Mouse (Mus musculus) megakaryocyte progenitor cell, adult 5-6 weeks (primary cell): Measurements from ENCODE around the gene Cd248. TPM values are rescaled to one million over a fixed set of nuclear protein-coding genes. Genes with fewer than 3 reads are reported as not detected.
A peak's percentile ranks its signal among the peaks of the same experiment; 100 is the strongest.

ENCODE experiments used
- ATAC-seq: replicated peaks from 2 replicates; pipeline ENCODE4 v1.8.0; 2016; ENCODE audit warnings: mild to moderate bottlenecking, moderate TSS enrichment, inconsistent platforms; ENCODE audit not compliant: poor library complexity
- total RNA-seq, 2 experiments: library from RNA; stranded (forward) in 1 of 2; stranded (reverse) in 1 of 2; fragments of 157-497, 149-512 nt in 1 of 2; fragments of 200-1000 nt in 1 of 2; gene quantifications; 2 replicates each; pipeline versions ENCODE4 v1.2.3 to v1.2.4; 2015 to 2017

Gene Cd248
- total RNA-seq, 2 experiments from 2014 or later, result 0.25 to 0.30 TPM

DNA sequence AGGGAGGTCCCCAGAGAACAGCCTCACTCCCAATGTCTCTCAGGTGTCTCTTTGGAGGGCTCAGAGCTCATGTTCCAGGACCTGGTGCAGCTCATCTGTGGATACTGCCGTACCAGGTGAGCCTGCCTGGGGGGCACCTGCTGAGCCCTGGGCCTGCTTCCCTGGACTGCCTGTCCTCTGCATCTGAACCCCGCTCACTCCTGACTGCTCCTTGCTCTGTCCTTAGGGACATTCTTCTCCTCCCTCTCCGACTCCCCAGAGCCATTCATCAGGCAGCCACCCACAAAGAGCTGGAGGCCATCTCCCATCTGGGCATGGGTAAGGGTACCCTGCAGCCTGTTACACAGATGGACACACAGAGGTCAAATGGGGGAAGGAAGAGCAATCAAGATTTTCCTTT lies 16.4 kb upstream of the Cd248 start:
- no peak for ATAC-seq

GRCm38 (mm10) chr19:5052166-5052822 lies 15.6 kb upstream of the Cd248 start:
- ATAC-seq, result no peak

DNA sequence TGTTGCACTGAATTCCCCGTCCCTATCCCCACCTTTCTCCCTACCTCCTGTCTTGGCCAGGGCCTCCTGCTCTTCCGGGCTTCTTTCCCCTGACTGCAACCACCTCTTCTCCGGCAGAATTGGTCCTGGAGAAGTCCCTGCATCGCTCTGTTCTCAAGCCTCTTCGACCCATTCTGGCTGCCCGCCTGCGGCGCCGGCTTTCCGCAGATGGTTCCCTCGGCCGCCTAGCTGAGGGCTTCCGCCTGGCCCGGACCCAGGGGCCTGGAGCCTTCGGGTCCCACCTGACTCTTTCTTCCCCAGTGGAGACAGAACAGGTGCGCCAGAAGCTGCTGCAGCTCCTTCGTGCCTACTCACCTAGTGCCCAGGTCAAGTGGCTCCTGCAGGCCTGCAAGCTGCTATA lies 15.0 kb upstream of the Cd248 start:
- ATAC-seq, result no peak

DNA sequence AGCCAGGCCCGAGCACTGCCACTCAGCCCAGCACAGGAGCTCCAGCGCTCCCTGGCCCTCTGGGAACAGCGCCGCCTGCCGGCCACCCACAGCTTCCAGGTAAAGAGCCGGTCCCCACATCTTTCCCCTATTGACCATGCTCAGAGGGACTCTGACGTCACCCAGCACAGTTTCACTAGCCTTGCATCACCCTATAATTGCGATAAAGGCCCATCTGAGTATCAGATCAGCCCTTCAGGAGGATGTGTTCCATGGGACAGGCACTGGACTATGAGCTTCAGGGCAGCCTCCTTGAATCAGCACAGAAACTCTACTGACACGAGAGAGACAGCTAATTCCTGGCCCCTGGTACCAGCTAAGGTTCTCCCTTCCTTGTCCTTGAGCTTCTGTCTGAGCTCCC lies 14.0 kb upstream of the Cd248 start:
- ATAC-seq, result peak; percentile 73

GRCm38 (mm10) chr19:5056251-5056650 lies 11.6 kb upstream of the Cd248 start:
- ATAC-seq, result peak; percentile 57

- ATAC-seq, result no peak
Observed at GRCm38 (mm10) chr19:5057876-5058775, 9.8 kb upstream of the Cd248 start.

DNA sequence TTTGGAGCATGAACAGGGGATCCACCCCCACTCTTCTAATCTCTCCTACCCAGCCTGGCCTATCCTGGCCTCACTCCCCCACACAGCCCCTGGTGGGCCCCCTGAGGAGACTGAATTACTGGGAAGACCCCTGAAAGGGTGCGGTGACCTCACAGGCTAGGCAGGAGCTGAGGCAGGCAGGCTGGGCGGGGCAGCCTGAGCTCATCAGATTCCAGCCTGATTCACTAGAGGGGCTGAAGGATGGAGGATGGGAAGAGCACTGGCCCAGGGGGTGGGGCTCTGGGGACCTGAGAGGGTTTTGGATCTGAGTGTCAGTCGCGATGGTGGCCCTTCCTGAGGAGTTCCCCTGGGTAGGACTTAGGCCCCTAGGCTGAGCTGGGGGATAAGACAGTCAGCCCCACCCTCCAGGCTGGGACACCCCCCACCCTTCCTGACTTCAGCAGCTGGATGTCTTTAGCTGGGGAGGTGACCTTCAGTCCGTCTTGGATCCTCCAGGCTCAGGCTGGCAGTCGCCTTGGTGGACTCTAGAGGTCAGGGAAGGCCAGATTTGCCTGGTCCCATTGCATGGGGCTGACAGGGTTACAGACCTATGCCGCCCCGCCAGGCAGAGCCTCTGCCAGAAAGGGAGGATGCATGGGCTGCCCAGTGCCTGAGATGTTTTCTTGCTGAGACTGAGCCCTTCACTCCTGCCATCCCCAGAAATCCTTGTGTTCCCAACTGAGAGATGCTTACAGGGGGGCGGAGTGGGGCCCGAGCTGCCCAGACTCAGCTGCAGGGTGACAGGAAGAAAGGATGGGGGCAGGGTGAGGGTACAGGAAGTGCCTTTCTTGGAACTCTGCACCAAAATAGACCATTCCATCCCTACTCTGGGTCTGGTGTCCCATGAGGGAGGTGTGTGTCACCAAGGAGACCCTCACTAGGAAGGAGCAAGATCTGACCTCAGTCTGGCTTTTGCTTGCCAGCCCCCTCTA lies 8.8 kb upstream of the Cd248 start:
- ATAC-seq, result no peak

GRCm38 (mm10) chr19:5060365-5061330 lies 7.2 kb upstream of the Cd248 start:
- no peak for ATAC-seq

- no peak for ATAC-seq
Observed at GRCm38 (mm10) chr19:5062041-5062440, 5.8 kb upstream of the Cd248 start.

GRCm38 (mm10) chr19:5062446-5062845 lies 5.4 kb upstream of the Cd248 start:
- no peak for ATAC-seq

GRCm38 (mm10) chr19:5065104-5065503 lies 2.8 kb upstream of the Cd248 start:
- ATAC-seq, result no peak

DNA sequence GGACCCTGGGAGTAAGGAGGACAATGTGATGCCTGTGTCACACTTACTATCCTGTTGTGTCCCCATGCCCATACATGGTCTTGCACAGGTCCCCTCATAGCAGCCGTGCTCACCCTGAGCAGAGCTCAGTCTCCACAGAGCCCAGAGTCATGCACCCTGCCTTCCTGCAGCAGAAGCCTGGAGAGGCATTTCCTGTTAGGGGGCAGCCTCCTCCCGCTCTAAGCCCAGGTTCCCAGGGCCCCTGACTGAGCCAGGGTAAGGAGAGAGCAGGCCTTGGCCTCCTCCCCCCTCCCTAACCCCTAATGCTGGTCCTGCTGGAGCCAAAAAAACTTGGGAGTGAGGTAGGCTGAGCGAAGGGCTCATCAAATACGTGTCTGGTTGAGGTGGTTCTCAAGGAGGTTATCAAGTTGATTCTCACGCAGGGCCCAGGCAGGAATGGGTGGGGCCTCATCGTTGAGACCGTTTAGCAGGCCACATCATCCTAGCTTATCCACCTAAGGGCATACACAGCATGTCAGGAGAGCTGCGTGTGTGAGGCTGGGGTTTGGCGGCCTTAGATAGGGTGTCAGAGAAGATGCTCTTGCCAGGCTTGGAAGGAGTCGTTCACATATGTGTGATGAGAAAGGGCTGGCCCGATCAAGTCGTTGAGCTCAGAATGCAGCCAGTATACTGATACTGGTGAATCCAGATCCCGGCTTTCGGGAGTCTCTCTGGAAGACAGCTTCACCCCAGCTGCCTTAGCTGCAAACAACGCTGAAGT lies 658 bp upstream of the Cd248 start:
- ATAC-seq, result peak; percentile 85

DNA sequence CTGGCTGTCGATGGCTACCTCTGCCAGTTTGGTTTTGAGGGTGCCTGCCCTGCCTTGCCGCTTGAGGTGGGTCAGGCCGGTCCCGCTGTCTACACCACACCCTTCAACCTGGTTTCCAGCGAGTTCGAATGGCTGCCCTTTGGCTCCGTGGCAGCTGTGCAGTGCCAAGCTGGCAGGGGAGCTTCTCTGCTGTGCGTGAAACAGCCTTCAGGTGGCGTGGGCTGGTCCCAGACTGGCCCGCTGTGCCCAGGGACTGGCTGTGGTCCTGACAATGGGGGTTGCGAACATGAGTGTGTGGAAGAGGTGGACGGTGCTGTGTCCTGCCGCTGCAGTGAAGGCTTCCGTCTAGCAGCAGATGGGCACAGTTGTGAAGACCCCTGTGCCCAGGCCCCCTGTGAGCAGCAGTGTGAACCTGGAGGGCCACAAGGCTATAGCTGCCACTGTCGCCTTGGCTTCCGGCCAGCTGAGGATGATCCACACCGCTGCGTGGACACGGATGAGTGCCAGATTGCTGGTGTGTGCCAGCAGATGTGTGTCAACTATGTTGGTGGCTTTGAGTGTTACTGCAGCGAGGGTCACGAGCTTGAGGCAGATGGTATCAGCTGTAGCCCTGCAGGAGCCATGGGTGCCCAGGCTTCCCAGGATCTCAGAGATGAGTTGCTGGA lies 824 bp downstream of the Cd248 start:
- no peak for ATAC-seq

DNA sequence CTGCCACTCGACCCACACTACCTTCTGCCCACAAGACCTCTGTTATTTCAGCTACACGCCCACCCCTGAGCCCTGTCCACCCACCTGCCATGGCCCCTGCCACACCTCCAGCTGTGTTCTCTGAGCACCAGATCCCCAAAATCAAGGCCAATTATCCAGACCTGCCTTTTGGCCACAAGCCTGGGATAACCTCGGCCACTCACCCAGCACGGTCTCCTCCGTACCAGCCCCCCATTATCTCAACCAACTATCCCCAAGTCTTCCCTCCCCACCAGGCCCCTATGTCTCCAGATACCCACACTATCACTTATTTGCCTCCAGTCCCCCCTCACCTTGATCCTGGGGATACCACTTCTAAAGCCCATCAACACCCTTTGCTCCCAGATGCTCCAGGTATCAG lies 1.6 kb downstream of the Cd248 start:
- no peak for ATAC-seq

DNA sequence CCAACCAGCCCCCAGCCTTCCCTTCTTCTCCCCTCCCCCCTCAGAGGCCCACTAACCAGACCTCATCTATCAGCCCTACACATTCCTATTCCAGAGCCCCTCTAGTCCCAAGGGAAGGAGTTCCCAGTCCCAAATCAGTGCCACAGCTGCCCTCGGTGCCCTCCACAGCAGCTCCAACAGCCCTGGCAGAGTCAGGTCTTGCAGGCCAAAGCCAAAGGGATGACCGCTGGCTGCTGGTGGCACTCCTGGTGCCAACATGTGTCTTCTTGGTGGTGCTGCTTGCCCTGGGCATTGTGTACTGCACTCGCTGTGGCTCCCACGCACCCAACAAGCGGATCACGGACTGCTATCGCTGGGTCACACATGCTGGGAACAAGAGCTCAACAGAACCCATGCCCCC lies 2.1 kb downstream of the Cd248 start:
- no peak for ATAC-seq

- ATAC-seq, result no peak
Observed at GRCm38 (mm10) chr19:5071077-5071476, 3.2 kb downstream of the Cd248 start.

- ATAC-seq, result peak; percentile 73
Observed at GRCm38 (mm10) chr19:5071545-5072369, 3.9 kb downstream of the Cd248 start.
